Mouse (Mus musculus): ENCODE data around the gene Glis3. TPM values are rescaled to one million over a fixed set of nuclear protein-coding genes. Genes with fewer than 3 reads are reported as not detected.
A peak's percentile ranks its signal among the peaks of the same experiment; 100 is the strongest.

The Glis3 gene
- total RNA-seq (2022): under 1 TPM; 0.56 to 0.85 (median 0.75) TPM

DNA sequence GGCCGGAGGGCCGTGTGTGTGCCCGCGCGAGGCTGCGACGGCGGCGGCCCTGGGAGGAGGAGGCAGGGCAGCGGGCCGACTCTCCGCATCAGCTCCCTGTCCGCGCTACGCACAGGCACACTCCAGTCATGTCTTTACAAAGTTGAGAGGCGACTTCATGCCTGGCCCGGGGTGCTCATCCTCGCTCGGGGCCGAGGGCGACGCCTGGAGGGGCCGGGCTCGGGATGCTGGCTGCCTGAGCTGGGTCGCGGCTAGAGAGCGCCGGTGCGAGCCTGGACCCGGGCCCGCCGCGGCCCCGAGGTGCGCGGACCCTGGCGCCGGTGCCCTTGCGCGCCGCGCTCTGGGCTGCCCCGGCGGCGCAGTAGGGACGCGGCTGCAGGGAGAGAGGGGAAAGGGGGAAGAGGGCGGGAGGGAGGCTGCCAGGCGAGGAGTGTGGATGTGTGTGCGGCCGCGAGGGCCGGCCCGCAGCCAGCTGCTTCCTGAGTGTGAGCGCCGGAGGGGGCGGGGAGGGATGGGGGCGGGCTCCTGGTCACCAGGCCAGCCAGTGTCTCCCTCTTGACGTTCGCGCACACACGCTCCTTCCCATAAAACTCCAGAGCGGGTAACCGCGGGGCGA, at the start of gene Glis3:
Glis3 (minus strand) TSS at position 302 of the 616 bp plus-strand sequence.
- peak; percentile 6 to 28 for DNase-seq (ENCODE audit: low spot score in 2 of 2)

DNA sequence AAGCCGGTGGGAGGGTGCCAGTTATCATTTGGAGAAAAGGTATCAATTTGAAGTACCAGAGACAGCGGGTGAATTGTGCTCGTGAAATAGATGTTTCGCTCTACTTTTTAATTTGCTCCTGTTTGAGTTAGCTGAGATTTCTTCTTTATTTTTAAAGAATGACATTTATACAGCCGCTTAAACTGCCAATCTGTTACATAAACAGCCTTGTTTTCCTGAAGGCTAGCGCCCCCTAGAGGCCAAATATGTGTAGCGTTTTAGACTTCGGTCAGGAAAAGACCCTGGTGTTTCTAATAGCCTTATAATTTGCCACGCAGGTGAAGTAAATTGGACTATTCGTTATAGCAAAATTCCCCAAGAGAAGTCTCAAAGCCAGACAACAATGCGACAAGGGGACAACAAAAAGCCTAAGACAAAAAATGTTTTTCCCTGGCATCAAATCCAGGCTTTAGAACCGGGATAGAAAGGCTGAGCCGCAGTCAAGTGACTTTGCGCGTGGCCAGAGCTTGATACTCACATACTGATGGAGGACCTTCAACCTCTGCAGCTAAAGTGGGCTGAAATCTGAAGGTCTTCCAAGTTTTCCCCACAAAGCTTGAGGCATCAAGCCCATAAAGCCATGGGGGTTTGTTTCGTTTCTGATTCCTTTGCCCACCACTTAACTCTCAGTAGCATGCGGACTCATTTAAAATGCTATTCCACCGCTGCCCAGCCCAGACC, 46.4 kb upstream of the Glis3 start:
- peak; percentile 17 to 31 for DNase-seq (ENCODE audit: low spot score in 2 of 2)

DNA sequence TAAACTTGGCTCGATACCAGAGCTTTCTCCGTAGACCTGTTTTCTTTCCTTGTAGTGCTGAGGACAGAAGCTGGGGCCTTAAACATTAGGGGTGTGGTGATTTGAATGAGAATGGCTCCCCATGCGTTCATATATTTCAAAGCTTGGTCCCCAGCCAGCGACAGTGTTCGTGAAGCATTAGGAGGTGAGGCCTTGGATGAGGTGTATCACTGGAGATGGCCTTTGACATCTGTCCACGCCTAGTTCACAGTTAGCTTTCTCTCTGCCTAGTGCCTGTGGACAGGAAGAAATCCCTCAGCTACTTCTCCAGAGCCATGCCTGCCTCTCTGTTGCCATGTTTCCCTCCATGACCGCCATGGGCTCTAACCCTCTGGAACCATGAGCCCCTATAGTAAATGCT, 44.8 kb upstream of the Glis3 start:
- DNase-seq (ENCODE audit: low spot score in 2 of 2): no peak

- no peak for DNase-seq (ENCODE audit: low spot score in 2 of 2)
Observed at GRCm38 (mm10) chr19:28722626-28723025, 42.7 kb upstream of the Glis3 start.

GRCm38 (mm10) chr19:28721834-28722233, 42.0 kb upstream of the Glis3 start:
- no peak for DNase-seq (ENCODE audit: low spot score in 2 of 2)

- DNase-seq (ENCODE audit: low spot score in 2 of 2): no peak
Observed at GRCm38 (mm10) chr19:28720016-28720415, 40.1 kb upstream of the Glis3 start.

- no peak for DNase-seq (ENCODE audit: low spot score in 2 of 2)
Observed at GRCm38 (mm10) chr19:28714674-28715073, 34.8 kb upstream of the Glis3 start.

DNA sequence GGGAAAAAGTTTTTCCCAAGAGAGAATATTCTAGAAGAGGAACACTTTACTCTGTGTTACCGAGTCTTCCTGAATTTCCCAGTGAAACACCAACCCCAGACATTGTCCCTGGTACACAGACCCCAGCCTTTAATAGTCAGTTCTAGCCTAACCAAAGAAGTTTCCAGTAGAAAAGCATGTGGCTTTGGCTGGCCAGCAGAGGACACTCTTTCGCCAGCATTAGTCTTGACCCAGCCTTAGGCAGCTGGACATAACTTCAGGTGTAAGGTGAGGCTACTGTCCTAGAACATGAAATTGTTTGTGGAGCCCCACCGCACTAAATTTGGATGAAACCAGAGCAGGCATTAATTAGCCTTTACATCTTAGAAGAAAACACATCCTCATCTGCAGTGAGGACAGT, 17.8 kb upstream of the Glis3 start:
- no peak for DNase-seq (ENCODE audit: low spot score in 2 of 2)

GRCm38 (mm10) chr19:28686398-28686797, 6.5 kb upstream of the Glis3 start:
- no peak for DNase-seq (ENCODE audit: low spot score in 2 of 2)

- no peak for DNase-seq (ENCODE audit: low spot score in 2 of 2)
Observed at GRCm38 (mm10) chr19:28685484-28685883, 5.6 kb upstream of the Glis3 start.

DNA sequence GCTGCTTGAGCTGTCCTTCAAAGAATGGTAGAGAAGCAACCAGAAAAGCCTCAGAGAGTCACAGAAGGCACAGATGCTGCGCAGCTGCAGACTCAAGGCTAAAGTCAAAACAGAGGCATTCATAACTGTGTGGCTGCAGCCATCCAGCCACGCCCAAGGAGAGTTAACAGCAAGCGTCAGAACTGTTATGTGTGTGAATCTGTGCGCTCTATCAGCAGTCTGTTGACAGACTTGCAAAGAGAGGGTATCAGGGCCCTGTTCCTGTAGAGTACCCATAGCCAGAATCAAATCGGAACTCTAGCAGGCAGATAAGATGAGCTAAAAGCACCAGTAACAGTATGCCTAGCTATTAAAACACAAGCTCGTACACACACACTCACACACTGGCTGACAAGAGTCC, 4.5 kb upstream of the Glis3 start:
- no peak for DNase-seq (ENCODE audit: low spot score in 2 of 2)

GRCm38 (mm10) chr19:28683346-28683745, 3.5 kb upstream of the Glis3 start:
- DNase-seq (ENCODE audit: low spot score in 2 of 2): no peak

GRCm38 (mm10) chr19:28679291-28679775, 544 bp downstream of the Glis3 start:
- no peak for DNase-seq (ENCODE audit: low spot score in 2 of 2)

GRCm38 (mm10) chr19:28678646-28679270, 1.1 kb downstream of the Glis3 start:
- DNase-seq (ENCODE audit: low spot score in 2 of 2): no peak

DNA sequence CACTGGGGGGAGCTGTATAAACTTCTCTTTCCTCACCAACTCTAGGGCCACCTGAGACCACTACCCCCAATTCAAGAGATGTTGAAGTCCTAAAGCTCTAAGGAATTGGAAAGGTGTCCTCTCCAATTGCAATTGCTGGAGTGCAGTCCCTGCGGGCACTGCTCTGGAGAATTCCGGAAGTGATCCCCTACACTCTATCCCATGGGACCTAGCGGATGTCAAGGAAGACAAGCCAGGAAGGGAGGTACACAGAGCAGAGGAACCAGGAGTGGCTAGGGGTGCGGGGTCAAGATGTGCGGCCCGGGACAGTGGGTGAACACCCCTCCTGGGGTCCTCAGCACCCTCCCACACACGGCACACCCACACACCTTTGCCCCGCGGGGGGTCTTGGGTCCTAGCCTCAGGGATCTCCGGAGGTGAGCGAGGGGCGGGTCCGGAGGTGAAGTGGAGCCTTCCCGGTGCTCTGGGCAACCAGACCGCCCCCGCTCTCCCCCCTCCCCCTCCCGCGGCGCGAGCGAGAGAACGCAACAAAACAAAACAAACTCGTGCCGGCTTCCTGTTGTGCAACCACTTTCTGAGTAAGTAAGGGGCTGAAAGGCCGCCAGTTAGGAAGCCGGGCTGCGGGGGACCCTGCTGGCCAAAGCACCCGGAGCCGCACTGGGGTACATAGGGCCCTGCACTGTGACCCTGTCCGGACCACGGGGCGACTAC, 2.0 kb downstream of the Glis3 start:
- peak; percentile 5 to 9 for DNase-seq (ENCODE audit: low spot score in 2 of 2)

DNA sequence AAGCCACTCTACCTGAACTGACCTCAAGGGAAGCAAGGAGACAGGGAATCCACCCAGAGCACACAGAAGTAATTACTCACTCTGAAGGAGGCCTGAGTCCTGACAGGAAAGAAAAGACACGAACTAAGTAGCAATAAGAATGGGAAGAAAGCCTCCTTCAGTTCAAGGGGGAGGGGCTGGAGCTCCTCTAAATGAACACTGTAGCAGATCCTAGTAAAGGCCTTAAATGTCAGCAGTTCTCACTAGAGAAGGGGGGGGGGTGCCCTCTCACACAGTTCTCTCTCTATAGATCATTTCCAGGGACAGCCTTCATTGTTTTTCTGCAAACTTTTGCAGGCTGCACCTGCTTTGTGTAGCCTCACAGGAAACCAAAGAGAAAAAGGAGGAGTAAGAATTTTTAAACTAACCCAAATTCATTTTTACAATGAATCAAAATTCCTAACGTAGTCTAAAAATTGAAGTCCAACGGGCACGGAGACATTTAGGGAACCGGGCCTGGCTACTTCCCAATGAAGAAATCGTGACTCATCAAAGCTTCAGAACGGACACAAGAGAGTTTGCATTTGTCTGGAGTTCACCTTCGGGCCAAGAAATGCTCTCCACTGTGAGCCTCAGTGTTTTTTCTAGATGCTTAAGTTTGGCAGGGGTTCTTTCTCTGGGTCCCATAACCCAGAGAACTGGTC, 2.7 kb downstream of the Glis3 start:
- DNase-seq (ENCODE audit: low spot score in 2 of 2): peak in 1 of 2 experiments; percentile 7

DNA sequence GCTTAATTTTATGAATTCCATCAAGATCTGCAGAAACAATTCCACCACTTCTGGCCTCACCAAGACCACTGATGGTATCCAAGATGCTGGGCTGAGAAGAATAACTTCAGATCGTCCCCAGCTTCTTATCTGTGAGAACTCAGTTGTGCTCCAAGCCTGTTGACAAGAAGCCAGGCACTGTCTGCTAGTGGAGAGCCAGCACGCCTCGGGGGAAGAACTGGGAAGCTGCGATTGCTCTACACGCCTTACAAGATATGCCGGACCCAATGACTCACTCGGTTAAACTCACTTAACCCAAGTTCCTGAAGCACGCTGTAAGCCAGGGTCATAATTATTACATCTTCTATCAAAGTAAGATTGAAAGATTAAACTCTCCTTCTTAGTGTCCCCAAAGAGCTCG, 16.1 kb downstream of the Glis3 start:
- peak; percentile 14 to 23 for DNase-seq (ENCODE audit: low spot score in 2 of 2)

- no peak for DNase-seq (ENCODE audit: low spot score in 2 of 2)
Observed at GRCm38 (mm10) chr19:28663148-28663547, 16.7 kb downstream of the Glis3 start.

GRCm38 (mm10) chr19:28662474-28662873, 17.4 kb downstream of the Glis3 start:
- no peak for DNase-seq (ENCODE audit: low spot score in 2 of 2)

DNA sequence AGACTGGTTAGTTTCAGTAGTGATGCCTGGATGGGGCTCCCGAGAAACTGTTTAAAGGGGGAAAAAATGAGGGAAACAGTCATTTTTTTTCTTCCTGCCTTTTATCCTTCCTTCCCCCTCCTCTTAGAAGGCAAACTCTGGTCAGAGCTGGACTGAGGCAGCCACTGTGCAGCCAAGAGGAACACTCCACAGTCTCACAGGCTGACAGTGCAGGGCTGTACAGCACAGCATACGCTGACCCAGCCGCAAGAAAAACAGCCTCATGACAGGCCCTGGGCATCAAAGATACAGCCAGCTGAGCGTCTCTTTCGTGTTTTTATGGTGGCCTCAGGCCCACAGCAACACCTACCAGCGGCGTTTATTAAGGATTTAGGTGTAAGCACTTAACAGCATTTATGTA, 19.0 kb downstream of the Glis3 start:
- no peak for DNase-seq (ENCODE audit: low spot score in 2 of 2)

DNA sequence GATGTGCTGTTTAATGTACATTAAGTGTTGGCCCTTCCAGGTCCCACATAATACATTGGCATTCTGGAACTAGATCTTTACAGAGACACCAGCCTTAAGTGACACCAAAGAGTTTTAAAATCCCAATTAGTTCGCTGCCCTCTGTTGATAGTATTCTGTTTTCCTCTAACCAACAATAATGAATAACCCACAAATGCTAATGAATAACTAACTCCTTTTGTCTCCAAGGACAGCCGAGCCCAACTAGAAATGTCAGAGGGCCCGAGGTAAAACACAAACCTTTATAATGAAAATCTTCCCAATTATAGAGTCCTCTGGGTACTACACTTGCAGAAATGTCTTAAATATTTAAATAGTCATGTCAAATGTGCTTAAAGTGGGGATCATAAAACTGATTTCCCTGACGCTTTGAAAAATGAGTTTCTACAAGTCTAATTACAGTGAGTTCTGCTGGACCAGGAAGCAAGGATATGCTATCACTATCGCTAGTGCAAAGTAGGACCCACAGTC, 22.1 kb downstream of the Glis3 start:
- DNase-seq (ENCODE audit: low spot score in 2 of 2): no peak

Data from gastrocnemius, adult 8-10 months (tissue).